Mouse (Mus musculus) adrenal gland, adult 8-10 months (tissue): ENCODE measurements around the gene Ebpl. TPM values are rescaled to one million over a fixed set of nuclear protein-coding genes. Genes with fewer than 3 reads are reported as not detected.

Source experiments
- DNase-seq: peaks from one replicate; pipeline ENCODE4 v3.0.0; 2022
- total RNA-seq, 4 experiments: library from RNA; stranded (reverse); gene quantifications; 2 replicates each; pipeline ENCODE4 v1.2.4; 2022

Gene Ebpl
- total RNA-seq, 4 experiments from 2014 or later = 5.2 to 6.9 (median 6.1) TPM

GRCm38 (mm10) chr14:61327007-61327406 lies 33.2 kb downstream of the Ebpl start:
- DNase-seq = peak; percentile 22

GRCm38 (mm10) chr14:61322740-61323139 lies 37.5 kb downstream of the Ebpl start:
- DNase-seq = no peak

- DNase-seq = no peak
These were observed 39.0 kb downstream of the Ebpl start for GRCm38 (mm10) chr14:61321200-61321599.

GRCm38 (mm10) chr14:61320765-61321164 lies 39.5 kb downstream of the Ebpl start:
- DNase-seq = peak; percentile 72

GRCm38 (mm10) chr14:61316861-61317260 lies 43.4 kb downstream of the Ebpl start:
- DNase-seq = peak; percentile 25

GRCm38 (mm10) chr14:61310963-61311362 lies 49.3 kb downstream of the Ebpl start:
- DNase-seq = no peak

GRCm38 (mm10) chr14:61310036-61310772 lies 50.0 kb downstream of the Ebpl start:
- DNase-seq = no peak

- no peak for DNase-seq
These were observed 50.6 kb downstream of the Ebpl start, which contains the start of gene Arl11 for GRCm38 (mm10) chr14:61309593-61309992. TSS of gene Arl11 (plus strand) at chr14:61309753.

- no peak for DNase-seq
These were observed 56.1 kb downstream of the Ebpl start for GRCm38 (mm10) chr14:61303969-61304609.

GRCm38 (mm10) chr14:61302428-61302827 lies 57.8 kb downstream of the Ebpl start:
- DNase-seq = no peak

GRCm38 (mm10) chr14:61301323-61301722 lies 58.9 kb downstream of the Ebpl start:
- DNase-seq = no peak

- no peak for DNase-seq
These were observed 60.4 kb downstream of the Ebpl start for GRCm38 (mm10) chr14:61299810-61300209.

- peak; percentile 31 for DNase-seq
These were observed 65.5 kb downstream of the Ebpl start for GRCm38 (mm10) chr14:61294738-61295079.

- peak; percentile 27 for DNase-seq
These were observed 66.1 kb downstream of the Ebpl start for GRCm38 (mm10) chr14:61293884-61294737.

GRCm38 (mm10) chr14:61290664-61291063 lies 69.6 kb downstream of the Ebpl start:
- DNase-seq = peak; percentile 49

- DNase-seq = no peak
These were observed 71.5 kb downstream of the Ebpl start for GRCm38 (mm10) chr14:61288606-61289286.

Other genes with a start within 250 kb of the Ebpl start
- 1 to 10 TPM; 8.4 to 9.5 (median 8.6) TPM for gene Sacs, start 222.0 kb downstream of the Ebpl start, total RNA-seq
- under 1 TPM in 3 of 4 experiments, not detected in 1; 0.61 to 0.87 (median 0.65) TPM for gene Sgcg, start 101.9 kb downstream of the Ebpl start, total RNA-seq
- gene Arl11, start 50.7 kb downstream of the Ebpl start, total RNA-seq = 1 to 10 TPM; 1.6 to 4.0 (median 2.9) TPM
- gene Kpna3, start 79.4 kb upstream of the Ebpl start, total RNA-seq = 10 to 100 TPM; 24.1 to 35.9 (median 31.4) TPM
- 10 to 100 TPM; 19.3 to 21.7 (median 19.8) TPM for gene Spryd7, start 196.4 kb upstream of the Ebpl start, total RNA-seq
- 10 to 100 TPM in 2 of 4 experiments, 1 to 10 TPM in 2; 7.8 to 12.4 (median 10.5) TPM for gene Trim13, start 237.8 kb upstream of the Ebpl start, total RNA-seq
- gene Kcnrg, start 247.0 kb upstream of the Ebpl start, total RNA-seq = under 1 TPM in 3 of 4 experiments, not detected in 1; 0.14 to 0.46 (median 0.25) TPM